Mouse (Mus musculus) megakaryocyte-erythroid progenitor cell, adult 5-6 weeks (primary cell): ENCODE results near the gene Ank. TPM values are rescaled to one million over a fixed set of nuclear protein-coding genes. Genes with fewer than 3 reads are reported as not detected.

Experiments
- total RNA-seq, 2 experiments: library from RNA; stranded (forward) in 1 of 2; stranded (reverse) in 1 of 2; fragments of 200-1000, 215-1000 nt in 1 of 2; fragments of >200 nt in 1 of 2; fragmentation: Nextera tagmentation in 1 of 2; gene quantifications; 2 replicates each; pipeline ENCODE4 v1.2.3; 2014 to 2017

Gene Ank
- total RNA-seq, 2 experiments from 2014 or later: 29.0 to 61.0 TPM

Other genes with a start within 250 kb of the Ank start
- 36.3 and 51.2 TPM in 2 replicates for gene Otulin, start 164.0 kb downstream of the Ank start, total RNA-seq (2014; fragmentation: Nextera tagmentation)
- gene Otulin, start 164.0 kb downstream of the Ank start, total RNA-seq (2017): 31.0 and 32.2 TPM in 2 replicates
- gene Otulinl, start 214.9 kb downstream of the Ank start, total RNA-seq (2014; fragmentation: Nextera tagmentation): 6.9 and 12.7 TPM in 2 replicates
- gene Otulinl, start 214.9 kb downstream of the Ank start, total RNA-seq (2017): 3.6 and 4.0 TPM in 2 replicates